Mouse (Mus musculus): Measurements from ENCODE around the gene Arpp21. TPM values are rescaled to one million over a fixed set of nuclear protein-coding genes. Genes with fewer than 3 reads are reported as not detected.

Gene Arpp21
- polyA plus RNA-seq, 1 experiment from 2014 or later: 6.8 TPM

- H3K27ac ChIP-seq (ENCODE audit: low read depth, low read length): no peak overlapping the region
- H3K27me3 ChIP-seq (ENCODE audit: control insufficient read depth, insufficient read depth, low read length): no peaks in the 10 kb centered on the region
- peak; percentile 60 for DNase-seq (ENCODE audit: low spot score)
- peaks cover 2% of the 10 kb centered on the region; the same call in 1 of the 2 replicates for H3K4me1 ChIP-seq (replicated peaks; ENCODE audit: control insufficient read depth, insufficient read depth, low read length)
- WGBS: 1% methylated on average over 22 of the region's 22 CpGs
- peak; percentile 56; the same call in 1 of the 2 replicates for ATAC-seq (ENCODE audit: low FRiP score)
- peak overlapping the region; percentile 47 for H3K4me2 ChIP-seq (replicated peaks; ENCODE audit: low read depth, low read length)
- H3K4me3 ChIP-seq (ENCODE audit: low read depth, low read length): peak overlapping the region; percentile 15; the same call in 1 of the 2 replicates
- H3K9me3 ChIP-seq (ENCODE audit: control insufficient read depth, low read length): no peaks in the 10 kb centered on the region
- peak overlapping the region; percentile 29; the same call in 1 of the 2 replicates for H3K9ac ChIP-seq (ENCODE audit: low read depth, low read length)
- no peaks in the 10 kb centered on the region for H3K36me3 ChIP-seq (ENCODE audit: control insufficient read depth, insufficient read depth, low read length)
Observed at GRCm38 (mm10) chr9:112118411-112119105, 117.2 kb downstream of the Arpp21 start.

GRCm38 (mm10) chr9:112117632-112118410 is 117.9 kb downstream of the Arpp21 start:
- peak; percentile 3; the same call in 1 of the 2 replicates for ATAC-seq (ENCODE audit: low FRiP score)
- no peaks in the 10 kb centered on the region for H3K36me3 ChIP-seq (ENCODE audit: control insufficient read depth, insufficient read depth, low read length)
- H3K27me3 ChIP-seq (ENCODE audit: control insufficient read depth, insufficient read depth, low read length): no peaks in the 10 kb centered on the region
- H3K9ac ChIP-seq (ENCODE audit: low read depth, low read length): peak overlapping the region; percentile 29; the same call in 1 of the 2 replicates
- no peaks in the 10 kb centered on the region for H3K9me3 ChIP-seq (ENCODE audit: control insufficient read depth, low read length)
- peak overlapping the region; percentile 15; the same call in 1 of the 2 replicates for H3K4me3 ChIP-seq (ENCODE audit: low read depth, low read length)
- 23% methylated on average over 15 of the region's 15 CpGs for WGBS
- peak overlapping the region; percentile 47 for H3K4me2 ChIP-seq (replicated peaks; ENCODE audit: low read depth, low read length)
- peaks cover 2% of the 10 kb centered on the region; the same call in 1 of the 2 replicates for H3K4me1 ChIP-seq (replicated peaks; ENCODE audit: control insufficient read depth, insufficient read depth, low read length)
- peak; percentile 16 for DNase-seq (ENCODE audit: low spot score)
- H3K27ac ChIP-seq (ENCODE audit: low read depth, low read length): no peak overlapping the region

DNA sequence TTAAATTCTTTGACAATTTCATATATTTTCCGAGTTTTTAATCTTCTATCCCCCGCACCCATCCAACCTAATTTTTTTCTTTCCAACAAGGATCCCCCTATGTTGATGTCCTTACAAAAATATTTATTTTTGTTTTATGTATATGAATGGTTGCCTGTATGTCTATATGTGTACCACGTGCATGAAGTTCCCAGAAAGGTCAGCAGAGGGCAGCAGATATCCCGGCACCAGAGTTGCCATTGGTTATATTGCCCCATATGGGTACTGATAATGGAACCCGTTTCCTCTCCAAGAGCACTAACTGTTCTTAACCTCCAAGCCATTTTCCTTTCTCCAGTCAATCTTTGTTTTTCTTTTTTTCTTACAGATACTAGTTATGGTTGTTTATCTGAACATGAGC is 124.1 kb downstream of the Arpp21 start:
- Histone ChIP-seq H3K9me3 (ENCODE audit: control insufficient read depth, low read length) (no peaks in the 10 kb centered on the region), H3K4me3 (ENCODE audit: low read depth, low read length) (no peak overlapping the region), H3K27me3 (ENCODE audit: control insufficient read depth, insufficient read depth, low read length) (no peaks in the 10 kb centered on the region), H3K4me2 (replicated peaks; ENCODE audit: low read depth, low read length) (no peak overlapping the region), H3K36me3 (ENCODE audit: control insufficient read depth, insufficient read depth, low read length) (no peaks in the 10 kb centered on the region), H3K4me1 (replicated peaks; ENCODE audit: control insufficient read depth, insufficient read depth, low read length) (no peaks in the 10 kb centered on the region), H3K9ac (ENCODE audit: low read depth, low read length) (no peak overlapping the region), H3K27ac (ENCODE audit: low read depth, low read length) (no peak overlapping the region)
- DNase-seq (ENCODE audit: low spot score) (peak; percentile 23), ATAC-seq (ENCODE audit: low FRiP score) (no peak)
- WGBS: 91% methylated on average over 5 of the region's 5 CpGs

DNA sequence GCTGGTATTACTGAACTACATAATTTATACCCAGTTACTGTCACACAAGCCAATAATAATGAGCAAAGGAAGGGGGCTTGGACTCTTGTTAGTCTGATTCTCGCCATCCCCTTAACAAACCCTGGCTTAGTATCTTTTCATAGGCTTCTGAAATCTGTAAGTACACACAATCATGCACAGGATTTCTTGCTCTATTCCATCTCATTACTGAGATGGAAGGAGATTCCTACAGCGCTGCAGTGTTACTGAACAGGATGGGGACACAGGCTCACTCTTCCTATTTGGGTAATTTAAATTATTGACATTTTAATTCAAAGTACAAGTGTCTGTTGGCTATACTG is 132.9 kb downstream of the Arpp21 start:
- Histone ChIP-seq H3K9ac (ENCODE audit: low read depth, low read length) (no peak overlapping the region), H3K4me1 (replicated peaks; ENCODE audit: control insufficient read depth, insufficient read depth, low read length) (no peaks in the 10 kb centered on the region), H3K27ac (ENCODE audit: low read depth, low read length) (peak overlapping the region; percentile 49), H3K27me3 (ENCODE audit: control insufficient read depth, insufficient read depth, low read length) (no peaks in the 10 kb centered on the region), H3K9me3 (ENCODE audit: control insufficient read depth, low read length) (no peaks in the 10 kb centered on the region), H3K36me3 (ENCODE audit: control insufficient read depth, insufficient read depth, low read length) (no peaks in the 10 kb centered on the region), H3K4me3 (ENCODE audit: low read depth, low read length) (no peak overlapping the region), H3K4me2 (replicated peaks; ENCODE audit: low read depth, low read length) (no peak overlapping the region)
- no peak for DNase-seq (ENCODE audit: low spot score)
- no peak; the same call in 1 of the 2 replicates for ATAC-seq (ENCODE audit: low FRiP score)
- WGBS: 77% methylated on average over 2 of the region's 2 CpGs

GRCm38 (mm10) chr9:112102155-112102851 is 133.4 kb downstream of the Arpp21 start:
- Histone ChIP-seq H3K9ac (ENCODE audit: low read depth, low read length) (no peak overlapping the region), H3K4me1 (replicated peaks; ENCODE audit: control insufficient read depth, insufficient read depth, low read length) (no peaks in the 10 kb centered on the region), H3K4me3 (ENCODE audit: low read depth, low read length) (no peak overlapping the region), H3K27me3 (ENCODE audit: control insufficient read depth, insufficient read depth, low read length) (no peaks in the 10 kb centered on the region), H3K36me3 (ENCODE audit: control insufficient read depth, insufficient read depth, low read length) (no peaks in the 10 kb centered on the region), H3K4me2 (replicated peaks; ENCODE audit: low read depth, low read length) (no peak overlapping the region), H3K27ac (ENCODE audit: low read depth, low read length) (peak overlapping the region; percentile 18; the same call in 1 of the 2 replicates), H3K9me3 (ENCODE audit: control insufficient read depth, low read length) (no peaks in the 10 kb centered on the region)
- 38% methylated on average over 6 of the region's 6 CpGs for WGBS
- DNase-seq (ENCODE audit: low spot score) (peak; percentile 47), ATAC-seq (ENCODE audit: low FRiP score) (peak; percentile 90)

DNA sequence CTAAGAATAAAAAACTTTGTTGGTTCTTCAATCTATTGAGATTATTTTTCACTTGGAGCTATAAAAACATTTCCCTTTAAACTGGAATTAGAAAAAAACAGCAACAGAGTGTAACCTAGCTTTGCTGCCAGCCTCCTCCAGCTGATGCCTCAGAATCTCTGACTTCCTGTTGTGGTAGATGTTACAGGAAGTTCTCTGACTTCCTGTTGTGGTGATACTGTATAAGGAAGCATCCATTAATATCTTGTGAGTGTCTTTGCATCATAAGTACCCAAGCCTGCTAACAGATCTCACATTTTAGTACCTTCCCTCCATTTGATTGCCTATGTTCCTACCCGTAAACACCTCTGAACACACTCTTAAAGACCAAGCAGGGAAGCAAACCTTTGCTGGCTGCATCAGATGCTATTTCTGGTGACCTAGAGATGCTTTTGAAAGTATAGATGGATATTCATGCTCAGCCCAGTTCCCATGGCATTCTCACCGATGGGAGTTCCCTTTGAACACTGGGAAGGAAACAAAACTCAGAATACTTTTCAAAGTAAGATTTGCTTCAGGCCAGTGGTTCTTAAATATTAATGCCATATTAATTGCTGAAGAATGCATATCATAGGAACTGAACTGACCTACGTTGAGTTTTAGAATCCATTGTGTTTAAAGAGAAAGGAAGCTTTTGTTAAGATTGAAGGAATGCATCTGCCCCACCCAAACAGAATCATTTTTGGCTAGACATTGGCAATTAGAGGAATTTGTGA is 134.7 kb downstream of the Arpp21 start:
- H3K27me3 ChIP-seq (ENCODE audit: control insufficient read depth, insufficient read depth, low read length): no peaks in the 10 kb centered on the region
- 75% methylated on average over 3 of the region's 3 CpGs for WGBS
- H3K36me3 ChIP-seq (ENCODE audit: control insufficient read depth, insufficient read depth, low read length): no peaks in the 10 kb centered on the region
- H3K9ac ChIP-seq (ENCODE audit: low read depth, low read length): no peak overlapping the region
- DNase-seq (ENCODE audit: low spot score) (no peak), ATAC-seq (ENCODE audit: low FRiP score) (no peak)
- H3K9me3 ChIP-seq (ENCODE audit: control insufficient read depth, low read length): no peaks in the 10 kb centered on the region
- H3K27ac ChIP-seq (ENCODE audit: low read depth, low read length): no peak overlapping the region
- no peaks in the 10 kb centered on the region for H3K4me1 ChIP-seq (replicated peaks; ENCODE audit: control insufficient read depth, insufficient read depth, low read length)
- no peak overlapping the region for H3K4me2 ChIP-seq (replicated peaks; ENCODE audit: low read depth, low read length)
- H3K4me3 ChIP-seq (ENCODE audit: low read depth, low read length): no peak overlapping the region

DNA sequence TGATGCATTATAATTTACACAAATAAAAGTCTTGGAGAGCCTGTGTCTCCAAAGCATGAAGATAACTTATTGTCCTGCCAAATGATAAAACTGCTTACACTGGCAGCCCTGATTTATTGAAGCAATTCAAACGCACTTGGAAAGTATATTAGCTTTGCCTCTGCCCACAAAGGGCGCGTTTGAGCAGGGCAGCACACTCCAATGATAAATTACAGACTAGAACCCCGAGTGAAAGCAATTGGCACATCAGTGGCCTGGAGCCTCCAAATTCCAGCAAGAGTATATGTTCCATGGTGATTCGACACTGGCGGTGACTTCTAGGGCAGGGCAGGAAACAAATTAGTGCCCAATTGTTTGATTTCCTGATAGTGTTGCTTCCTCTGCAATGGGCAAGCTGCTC is 137.5 kb downstream of the Arpp21 start:
- Histone ChIP-seq H3K4me3 (ENCODE audit: low read depth, low read length) (no peak overlapping the region), H3K9me3 (ENCODE audit: control insufficient read depth, low read length) (no peaks in the 10 kb centered on the region), H3K27ac (ENCODE audit: low read depth, low read length) (no peak overlapping the region), H3K9ac (ENCODE audit: low read depth, low read length) (no peak overlapping the region), H3K27me3 (ENCODE audit: control insufficient read depth, insufficient read depth, low read length) (no peaks in the 10 kb centered on the region), H3K36me3 (ENCODE audit: control insufficient read depth, insufficient read depth, low read length) (no peaks in the 10 kb centered on the region), H3K4me1 (replicated peaks; ENCODE audit: control insufficient read depth, insufficient read depth, low read length) (no peaks in the 10 kb centered on the region), H3K4me2 (replicated peaks; ENCODE audit: low read depth, low read length) (no peak overlapping the region)
- 77% methylated on average over 6 of the region's 6 CpGs for WGBS
- DNase-seq (ENCODE audit: low spot score): no peak
- no peak for ATAC-seq (ENCODE audit: low FRiP score)

DNA sequence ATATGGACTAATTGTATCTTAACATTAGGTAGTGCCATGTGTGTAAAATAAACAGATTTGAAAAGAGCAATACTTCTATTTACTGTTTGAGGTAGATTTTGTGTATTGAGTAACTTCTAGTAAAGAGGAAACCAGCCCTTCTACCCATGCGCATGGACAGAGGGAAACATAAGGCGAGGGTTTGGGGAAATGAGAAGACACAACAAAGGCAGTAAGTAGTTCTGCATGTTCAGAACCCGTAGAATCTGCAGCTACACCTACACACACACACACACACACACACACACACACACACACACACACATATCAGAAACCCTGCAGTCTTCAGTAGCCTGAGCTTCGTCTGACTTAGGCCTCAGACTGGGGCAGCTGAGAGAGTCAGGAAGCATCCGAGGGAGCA is 140.0 kb downstream of the Arpp21 start:
- Histone ChIP-seq H3K9ac (ENCODE audit: low read depth, low read length) (no peak overlapping the region), H3K4me2 (replicated peaks; ENCODE audit: low read depth, low read length) (no peak overlapping the region), H3K9me3 (ENCODE audit: control insufficient read depth, low read length) (no peaks in the 10 kb centered on the region), H3K4me3 (ENCODE audit: low read depth, low read length) (no peak overlapping the region), H3K36me3 (ENCODE audit: control insufficient read depth, insufficient read depth, low read length) (no peaks in the 10 kb centered on the region), H3K27ac (ENCODE audit: low read depth, low read length) (no peak overlapping the region), H3K4me1 (replicated peaks; ENCODE audit: control insufficient read depth, insufficient read depth, low read length) (no peaks in the 10 kb centered on the region), H3K27me3 (ENCODE audit: control insufficient read depth, insufficient read depth, low read length) (no peaks in the 10 kb centered on the region)
- no peak for ATAC-seq (ENCODE audit: low FRiP score)
- 80% methylated on average over 5 of the region's 5 CpGs for WGBS
- DNase-seq (ENCODE audit: low spot score): no peak

All from hindbrain, embryonic 11.5 days (tissue).